Mouse (Mus musculus) skeletal muscle tissue, adult 2 months (tissue): ENCODE measurements around the gene Sycp2.

Experiments used
- DNase-seq: peaks from one replicate; pipeline ENCODE4 v3.0.0-alpha.2; 2012; ENCODE audit warnings: low read depth, low spot score

Gene Sycp2

GRCm38 (mm10) chr2:178303453-178304187, 103.9 kb downstream of the Sycp2 start:
- DNase-seq: no peak
